Mouse (Mus musculus) naive thymus-derived CD4-positive, alpha-beta T cell, adult 5 months (primary cell): ENCODE data around the gene Tbc1d5. TPM values are rescaled to one million over a fixed set of nuclear protein-coding genes. Genes with fewer than 3 reads are reported as not detected.

ENCODE experiments used
- polyA plus RNA-seq: library from polyadenylated mRNA; unstranded; fragments of 100-300 nt; shearing (Covaris generic); gene quantifications from one replicate; pipeline ENCODE4 v1.2.1, GENCODE M21; 2017

Tbc1d5 gene
- 25.5 TPM for polyA plus RNA-seq

GRCm38 (mm10) chr17:51179195-51179953, at the start of gene Tbc1d5:
Gene Tbc1d5, minus strand, starts transcription at chr17:51179352.

